Mouse (Mus musculus): ENCODE results near the gene Sez6l2.

DNA sequence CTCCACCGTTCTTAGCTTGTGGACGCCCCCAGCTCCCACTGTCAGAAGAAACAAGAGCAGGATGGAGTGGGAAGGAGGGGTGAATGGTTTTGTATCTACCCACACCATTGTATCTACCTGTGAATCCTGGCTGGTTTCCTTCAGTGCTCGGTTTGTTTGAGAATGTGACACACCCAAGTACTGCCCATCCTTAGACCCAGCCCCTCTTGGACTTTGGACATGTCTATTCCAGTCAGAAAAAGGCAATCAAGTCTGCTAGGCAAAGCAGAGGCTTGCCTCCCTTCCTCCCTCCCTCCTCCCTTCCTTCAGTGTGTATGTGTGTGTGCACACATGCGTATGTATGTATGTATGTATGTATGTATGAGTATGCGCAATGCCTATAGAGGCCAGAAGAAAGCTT, 53.3 kb downstream of the Sez6l2 start:
- no peak for TF ChIP-seq CTCF (IDR thresholded peaks at IDR 0.05; ENCODE audit: borderline replicate concordance, insufficient read depth, low read depth, low read length)
- TF ChIP-seq POLR2A (IDR thresholded peaks at IDR 0.05; ENCODE audit: borderline replicate concordance, insufficient read depth, low read length) = no peak

Measured in cerebellum, adult 2 months (tissue).